Comparison of ENCODE assay signal across 22 mouse cellular contexts in genomic region chr13:114987668-114988067, GRCm38 (mm10). TPM values are rescaled to one million over a fixed set of nuclear protein-coding genes. Genes with fewer than 3 reads are reported as not detected.
DNase-seq lines count a peak whose midpoint lies in the region; ATAC-seq and TF ChIP-seq lines count a peak whose summit lies in the region.
"Had no signal": no experiment of that assay in that cellular context is flagged by ENCODE, and none has a peak within 500 bp of the region (broad histone marks: within the 10 kb centered on the region; RNA-seq: fewer than 3 reads in every experiment).

No protein-coding gene starts in this region.

- no peak for TF ChIP-seq EP300 in heart, postnatal 0 days (IDR thresholded peaks at IDR 0.05; ENCODE audit: low read depth)

- H3K9ac ChIP-seq in heart, postnatal 0 days (replicated peaks; ENCODE audit: low read depth, low read length) = no peak overlapping the region
- H3K9ac ChIP-seq: embryonic facial prominence, embryonic 13.5 days; forebrain, embryonic 12.5 days; heart, embryonic 12.5 days; hindbrain, embryonic 12.5 days had no signal

- intact Hi-C loops in gastrocnemius, adult 2 months (cut with DNase I) = loop anchor here (5.0 to 10.0 kb wide), 2 partner anchors 230 to 1727 kb away; no protein-coding TSS in a partner anchor
- intact Hi-C loops in heart, postnatal 25 days (cut with DNase I) = loop anchor here (2.0 to 10.0 kb wide), 3 partner anchors 115 to 1727 kb away; partner anchors contain the start of genes Gm49395 and Itga1

- TF ChIP-seq CTCF in gastrocnemius, adult 2 months (IDR thresholded peaks at IDR 0.05) = no peak
- no peak for TF ChIP-seq CTCF in heart, postnatal 0 days (IDR thresholded peaks at IDR 0.05; ENCODE audit: low read depth)

- peaks cover 65% of the 10 kb centered on the region for H3K36me3 ChIP-seq in heart, postnatal 0 days (replicated peaks; ENCODE audit: control insufficient read depth, insufficient read depth, low read length)
- H3K36me3 ChIP-seq: embryonic facial prominence, embryonic 13.5 days; forebrain, embryonic 12.5 days; G1E; hindbrain, embryonic 12.5 days had no signal

- no peak overlapping the region for H3K4me3 ChIP-seq in gastrocnemius, adult 2 months
- H3K4me3 ChIP-seq in heart, postnatal 0 days (ENCODE audit: low read depth, low read length) = no peak overlapping the region
- H3K4me3 ChIP-seq: embryonic facial prominence, embryonic 13.5 days; forebrain, embryonic 12.5 days; heart, embryonic 12.5 days; hindbrain, embryonic 12.5 days had no signal

- H3K27ac ChIP-seq in gastrocnemius, adult 2 months = peak overlapping the region; percentile 2; the same call in 1 of the 2 replicates
- peak overlapping the region; percentile 31; the same call in 1 of the 2 replicates for H3K27ac ChIP-seq in heart, postnatal 0 days (ENCODE audit: low read depth)
- H3K27ac ChIP-seq: embryonic facial prominence, embryonic 13.5 days; forebrain, embryonic 12.5 days; hindbrain, embryonic 12.5 days had no signal

- no peak for ATAC-seq in heart, postnatal 0 days (ENCODE audit: insufficient read depth, low read depth)
- ATAC-seq: activated CD4-positive, CD25-positive, alpha-beta regulatory T cell, adult 4 months; CD4-positive, CD25-positive, alpha-beta regulatory T cell, adult 4 months; forebrain, embryonic 16.5 days; hindbrain, embryonic 16.5 days; inflammation-experienced regulatory T-cells, adult 6 months had no signal

- no peak overlapping the region for H3K4me2 ChIP-seq in heart, postnatal 0 days (ENCODE audit: low read depth, low read length)
- H3K4me2 ChIP-seq: embryonic facial prominence, embryonic 13.5 days; forebrain, embryonic 12.5 days; heart, embryonic 12.5 days; hindbrain, embryonic 12.5 days had no signal

- no peaks in the 10 kb centered on the region for H3K27me3 ChIP-seq in heart, postnatal 0 days (ENCODE audit: control insufficient read depth, insufficient read depth, low read length)
- H3K27me3 ChIP-seq: embryonic facial prominence, embryonic 13.5 days; forebrain, embryonic 12.5 days; heart, embryonic 12.5 days; hindbrain, embryonic 12.5 days had no signal

- WGBS in heart, postnatal 0 days = 64% methylated on average over 6 of the region's 6 CpGs

- DNase-seq in gastrocnemius, adult 2 months = no peak
- DNase-seq in gastrocnemius, postnatal 4 days (ENCODE audit: low spot score in 2 of 2) = no peak
- no peak for DNase-seq in heart, postnatal 0 days (ENCODE audit: low spot score)
- DNase-seq in heart, postnatal 25 days (ENCODE audit: low spot score) = no peak
- peak; percentile 7 for DNase-seq in R1 (ENCODE audit: low read depth, low spot score)
- peak; percentile 11 for DNase-seq in lung, postnatal 14 days
- DNase-seq in ovary, postnatal 36 days (ENCODE audit: low spot score) = no peak
- DNase-seq in frontal cortex, postnatal 25 days (ENCODE audit: low spot score in 2 of 2) = no peak
- DNase-seq: cerebellum, adult 18-20 months; cerebellum, adult 9-11 months; cerebellum, postnatal 36 days; gastrocnemius, postnatal 36 days had no signal

- 0 out of 2 replicates have a peak, but pooled peaks cover 3% of the 10 kb centered on the region for H3K4me1 ChIP-seq in heart, postnatal 0 days (ENCODE audit: control insufficient read depth, insufficient read depth)

- no peaks in the 10 kb centered on the region for H3K9me3 ChIP-seq in heart, postnatal 0 days (replicated peaks; ENCODE audit: control insufficient read depth, low read length)
- H3K9me3 ChIP-seq: embryonic facial prominence, embryonic 13.5 days; forebrain, embryonic 12.5 days; G1E; heart, embryonic 12.5 days; hindbrain, embryonic 12.5 days had no signal

RNA-seq across cellular contexts. Expression of gene Itga2, which starts 55.8 kb away (rescaled TPM):
- total RNA-seq in gastrocnemius, adult 2 months (2021) = 1 to 10 TPM in 1 of 2 experiments, under 1 TPM in 1; 0.43 to 2.3 TPM
- total RNA-seq in gastrocnemius, postnatal 4 days (2021) = 10 to 100 TPM; 13.1 to 14.1 TPM
- 1.6 and 2.3 TPM in 2 replicates for total RNA-seq in heart, postnatal 0 days (2014; rRNA removed; ENCODE audit: low replicate concordance)
- polyA plus RNA-seq in heart, postnatal 0 days (2015; fragmentation: Nextera tagmentation; extraction: Ambion mirVana) = 1.2 and 2.0 TPM in 2 replicates
- total RNA-seq in heart, postnatal 25 days (2021) = under 1 TPM; 0.78 to 0.81 TPM
- polyA plus RNA-seq: G1E had no signal

Comparison
In these comparisons a context has a peak if more than half of its experiments do, and no peak if none do; other contexts are left out.
1. DNase-seq: peak in R1 (single experiment) and lung, postnatal 14 days (single experiment); none in gastrocnemius, adult 2 months (single experiment), gastrocnemius, postnatal 4 days (0 of 2), heart, postnatal 0 days (single experiment), heart, postnatal 25 days (single experiment), ovary, postnatal 36 days (single experiment) and frontal cortex, postnatal 25 days (0 of 2).